Mouse (Mus musculus): ENCODE results near the gene Gm10282.

Gene Gm10282

GRCm38 (mm10) chr8:72324036-72324706 is 19.1 kb upstream of the Gm10282 start:
- DNase-seq (ENCODE audit: extremely low spot score, low spot score), result no peak

- no peak for DNase-seq (ENCODE audit: extremely low spot score, low spot score)
These were observed 18.2 kb upstream of the Gm10282 start for GRCm38 (mm10) chr8:72323131-72323725.

GRCm38 (mm10) chr8:72322471-72322889 is 17.4 kb upstream of the Gm10282 start:
- DNase-seq (ENCODE audit: extremely low spot score, low spot score), result no peak

- no peak for DNase-seq (ENCODE audit: extremely low spot score, low spot score)
These were observed 16.8 kb upstream of the Gm10282 start for GRCm38 (mm10) chr8:72321635-72322441.

GRCm38 (mm10) chr8:72320803-72321583 is 15.9 kb upstream of the Gm10282 start:
- DNase-seq (ENCODE audit: extremely low spot score, low spot score), result no peak

- DNase-seq (ENCODE audit: extremely low spot score, low spot score), result peak; percentile 52
These were observed 15.1 kb upstream of the Gm10282 start for GRCm38 (mm10) chr8:72319921-72320802.

- no peak for DNase-seq (ENCODE audit: extremely low spot score, low spot score)
These were observed 14.3 kb upstream of the Gm10282 start for GRCm38 (mm10) chr8:72319397-72319796.

GRCm38 (mm10) chr8:72318801-72319322 is 13.8 kb upstream of the Gm10282 start, which contains the start of gene Klf2:
Gene Klf2 (plus strand): TSS chr8:72319033.
- DNase-seq (ENCODE audit: extremely low spot score, low spot score), result peak; percentile 93

GRCm38 (mm10) chr8:72317741-72318301 is 12.8 kb upstream of the Gm10282 start:
- no peak for DNase-seq (ENCODE audit: extremely low spot score, low spot score)

- no peak for DNase-seq (ENCODE audit: extremely low spot score, low spot score)
These were observed 11.1 kb upstream of the Gm10282 start for GRCm38 (mm10) chr8:72316053-72316695.

GRCm38 (mm10) chr8:72312926-72313518 is 8.0 kb upstream of the Gm10282 start:
- DNase-seq (ENCODE audit: extremely low spot score, low spot score), result no peak

GRCm38 (mm10) chr8:72310849-72311506 is 5.9 kb upstream of the Gm10282 start:
- DNase-seq (ENCODE audit: extremely low spot score, low spot score), result no peak

- no peak for DNase-seq (ENCODE audit: extremely low spot score, low spot score)
These were observed 3.2 kb upstream of the Gm10282 start for GRCm38 (mm10) chr8:72308276-72308675.

- DNase-seq (ENCODE audit: extremely low spot score, low spot score), result no peak
These were observed 1.9 kb upstream of the Gm10282 start for GRCm38 (mm10) chr8:72306913-72307312.

- DNase-seq (ENCODE audit: extremely low spot score, low spot score), result no peak
These were observed 1.4 kb downstream of the Gm10282 start for GRCm38 (mm10) chr8:72303633-72304032.

GRCm38 (mm10) chr8:72302986-72303612 is 2.0 kb downstream of the Gm10282 start:
- DNase-seq (ENCODE audit: extremely low spot score, low spot score), result no peak

GRCm38 (mm10) chr8:72301497-72301896 is 3.6 kb downstream of the Gm10282 start:
- no peak for DNase-seq (ENCODE audit: extremely low spot score, low spot score)
